Mouse (Mus musculus): ENCODE measurements at regions not wholly inside any gene's neighbourhood (a gene's known extent, or its start where the extent isn't known, plus 50 kb on each side); places are given as distances from the start of the nearest gene placed in this dataset.

- no peak for DNase-seq
- Histone ChIP-seq H3K4me1 (ENCODE audit: insufficient read depth) (no peaks in the 10 kb centered on the region), H3K9me3 (ENCODE audit: low read length) (0 out of 2 replicates have a peak, but pooled peaks cover 5% of the 10 kb centered on the region), H3K27me3 (ENCODE audit: insufficient read depth, low read length) (no peaks in the 10 kb centered on the region), H3K27ac (ENCODE audit: low read depth, low read length) (no peak overlapping the region), H3K9ac (no peak overlapping the region), H3K36me3 (ENCODE audit: insufficient read depth) (no peaks in the 10 kb centered on the region), H3K4me3 (ENCODE audit: low read depth, low read length) (no peak overlapping the region), H3K4me2 (ENCODE audit: low read depth) (no peak overlapping the region)
- no peak for TF ChIP-seq CTCF (IDR thresholded peaks at IDR 0.05; ENCODE audit: low read depth)
- 58% methylated on average over 2 of the region's 2 CpGs for WGBS
- ATAC-seq: no peak
These were observed 620.5 kb downstream of the Rnf144a start for GRCm38 (mm10) chr12:25794571-25794970.

- Histone ChIP-seq H3K27ac (ENCODE audit: low read depth, low read length) (no peak overlapping the region), H3K4me1 (ENCODE audit: insufficient read depth) (no peaks in the 10 kb centered on the region), H3K36me3 (ENCODE audit: insufficient read depth) (no peaks in the 10 kb centered on the region), H3K27me3 (ENCODE audit: insufficient read depth, low read length) (no peaks in the 10 kb centered on the region), H3K4me2 (ENCODE audit: low read depth) (no peak overlapping the region), H3K9ac (no peak overlapping the region), H3K4me3 (ENCODE audit: low read depth, low read length) (no peak overlapping the region), H3K9me3 (ENCODE audit: low read length) (0 out of 2 replicates have a peak, but pooled peaks cover 5% of the 10 kb centered on the region)
- DNase-seq (no peak), ATAC-seq (no peak)
- TF ChIP-seq CTCF (IDR thresholded peaks at IDR 0.05; ENCODE audit: low read depth): no peak
- WGBS: 99% methylated on average over 2 of the region's 2 CpGs
These were observed 622.4 kb downstream of the Rnf144a start for GRCm38 (mm10) chr12:25792571-25793075.

- H3K36me3 ChIP-seq (ENCODE audit: insufficient read depth): no peaks in the 10 kb centered on the region
- 66% methylated on average over 4 of the region's 4 CpGs for WGBS
- 0 out of 2 replicates have a peak, but pooled peaks cover under 1% of the 10 kb centered on the region for H3K4me1 ChIP-seq (ENCODE audit: insufficient read depth)
- H3K9me3 ChIP-seq (ENCODE audit: low read length): 0 out of 2 replicates have a peak, but pooled peaks cover 5% of the 10 kb centered on the region
- no peak overlapping the region for H3K27ac ChIP-seq (ENCODE audit: low read depth, low read length)
- DNase-seq: peak; percentile 41
- ATAC-seq: peak; percentile 55
- no peak for TF ChIP-seq CTCF (IDR thresholded peaks at IDR 0.05; ENCODE audit: low read depth)
- H3K9ac ChIP-seq: no peak overlapping the region
- H3K4me2 ChIP-seq (ENCODE audit: low read depth): no peak overlapping the region
- no peak overlapping the region for H3K4me3 ChIP-seq (ENCODE audit: low read depth, low read length)
- no peaks in the 10 kb centered on the region for H3K27me3 ChIP-seq (ENCODE audit: insufficient read depth, low read length)
These were observed 624.1 kb downstream of the Rnf144a start for GRCm38 (mm10) chr12:25790956-25791355.

GRCm38 (mm10) chr12:25785646-25786606, 629.1 kb downstream of the Rnf144a start:
- H3K9ac ChIP-seq: no peak overlapping the region
- H3K4me2 ChIP-seq (ENCODE audit: low read depth): no peak overlapping the region
- ATAC-seq (no peak), DNase-seq (no peak)
- no peak overlapping the region for H3K27ac ChIP-seq (ENCODE audit: low read depth, low read length)
- H3K27me3 ChIP-seq (ENCODE audit: insufficient read depth, low read length): no peaks in the 10 kb centered on the region
- WGBS: 72% methylated on average over 18 of the region's 18 CpGs
- H3K4me1 ChIP-seq (ENCODE audit: insufficient read depth): 0 out of 2 replicates have a peak, but pooled peaks cover 3% of the 10 kb centered on the region
- no peaks in the 10 kb centered on the region for H3K36me3 ChIP-seq (ENCODE audit: insufficient read depth)
- no peak for TF ChIP-seq CTCF (IDR thresholded peaks at IDR 0.05; ENCODE audit: low read depth)
- no peak overlapping the region for H3K4me3 ChIP-seq (ENCODE audit: low read depth, low read length)
- H3K9me3 ChIP-seq (ENCODE audit: low read length): no peaks in the 10 kb centered on the region

- H3K27ac ChIP-seq (ENCODE audit: low read depth, low read length): no peak overlapping the region
- no peak overlapping the region for H3K9ac ChIP-seq
- H3K36me3 ChIP-seq (ENCODE audit: insufficient read depth): no peaks in the 10 kb centered on the region
- no peak overlapping the region for H3K4me2 ChIP-seq (ENCODE audit: low read depth)
- H3K4me1 ChIP-seq (ENCODE audit: insufficient read depth): 0 out of 2 replicates have a peak, but pooled peaks cover 3% of the 10 kb centered on the region
- DNase-seq: no peak
- TF ChIP-seq CTCF (IDR thresholded peaks at IDR 0.05; ENCODE audit: low read depth): no peak
- WGBS: 89% methylated on average over 3 of the region's 3 CpGs
- ATAC-seq: no peak
- H3K9me3 ChIP-seq (ENCODE audit: low read length): no peaks in the 10 kb centered on the region
- H3K27me3 ChIP-seq (ENCODE audit: insufficient read depth, low read length): no peaks in the 10 kb centered on the region
- no peak overlapping the region for H3K4me3 ChIP-seq (ENCODE audit: low read depth, low read length)
These were observed 630.7 kb downstream of the Rnf144a start for GRCm38 (mm10) chr12:25784401-25784800.

- WGBS: 34% methylated on average over 10 of the region's 10 CpGs
These were observed 631.9 kb downstream of the Rnf144a start for GRCm38 (mm10) chr12:25782972-25783717.

More at GRCm38 (mm10) chr12:25782972-25783717, 631.9 kb downstream of the Rnf144a start:
- no peak for DNase-seq
- H3K36me3 ChIP-seq (ENCODE audit: insufficient read depth): no peaks in the 10 kb centered on the region
- TF ChIP-seq CTCF (IDR thresholded peaks at IDR 0.05; ENCODE audit: low read depth): no peak
- H3K27me3 ChIP-seq (ENCODE audit: insufficient read depth, low read length): no peaks in the 10 kb centered on the region
- H3K9ac ChIP-seq: no peak overlapping the region
- no peak overlapping the region for H3K27ac ChIP-seq (ENCODE audit: low read depth, low read length)
- H3K4me3 ChIP-seq (ENCODE audit: low read depth, low read length): no peak overlapping the region
- H3K4me1 ChIP-seq (ENCODE audit: insufficient read depth): 0 out of 2 replicates have a peak, but pooled peaks cover 3% of the 10 kb centered on the region
- no peak for ATAC-seq
- H3K4me2 ChIP-seq (ENCODE audit: low read depth): no peak overlapping the region
- H3K9me3 ChIP-seq (ENCODE audit: low read length): no peaks in the 10 kb centered on the region

All from forebrain, postnatal 0 days (tissue).